Mouse (Mus musculus) intestine, embryonic 14.5 days (tissue): ENCODE results near the gene Zfp280d. TPM values are rescaled to one million over a fixed set of nuclear protein-coding genes. Genes with fewer than 3 reads are reported as not detected.

Experiments
- ATAC-seq: fragments of 200-750 bp; cut with Nextera tagmentation; replicated peaks from 2 replicates; pipeline ENCODE4 v1.8.0; 2017; ENCODE audit warnings: low read depth, moderate number of reproducible peaks, moderate TSS enrichment, moderate library complexity; ENCODE audit not compliant: low FRiP score, low TSS enrichment
- DNase-seq: peaks from one replicate; pipeline ENCODE4 v3.0.0-alpha.2; 2018; ENCODE audit warnings: low spot score
- H3K27ac ChIP-seq: fragments of 300-500 bp; sonication (generic); 2 replicates; pipeline ENCODE4 v1.5.1; 2014; ENCODE audit warnings: low read depth, mild to moderate bottlenecking, control low read depth
- H3K27me3 ChIP-seq: fragments of 300-500 bp; sonication (generic); replicated peaks from 2 replicates; pipeline ENCODE4 v1.6.1; 2014; ENCODE audit warnings: low read length, control low read depth; ENCODE audit not compliant: control insufficient read depth, insufficient read depth
- H3K36me3 ChIP-seq: fragments of 300-500 bp; sonication (generic); 2 replicates; pipeline ENCODE4 v1.6.1; 2014; ENCODE audit warnings: low read length, control low read depth; ENCODE audit not compliant: control insufficient read depth, insufficient read depth
- H3K4me1 ChIP-seq: fragments of 300-500 bp; sonication (generic); replicated peaks from 2 replicates; pipeline ENCODE4 v1.6.1; 2014; ENCODE audit warnings: low read length, control low read depth, mixed read lengths; ENCODE audit not compliant: control insufficient read depth, insufficient read depth
- H3K4me2 ChIP-seq: fragments of 300-500 bp; sonication (generic); 2 replicates; pipeline ENCODE4 v1.6.1; 2014; ENCODE audit warnings: low read length
- H3K4me3 ChIP-seq: fragments of 300-500 bp; sonication (generic); 2 replicates; pipeline ENCODE4 v1.5.1; 2014; ENCODE audit warnings: low read depth, low read length, control low read depth, mixed read lengths
- H3K9ac ChIP-seq: fragments of 300-500 bp; sonication (generic); 2 replicates; pipeline ENCODE4 v1.6.1; 2014; ENCODE audit warnings: mild to moderate bottlenecking, low read length
- H3K9me3 ChIP-seq: fragments of 300-500 bp; sonication (generic); 2 replicates; pipeline ENCODE4 v1.6.1; 2016; ENCODE audit warnings: low read length, control low read depth; ENCODE audit not compliant: control insufficient read depth
- WGBS: fragments of 180-500 bp; shearing (Covaris S2); extraction: QIAGEN DNeasy Blood & Tissue Kit; methylation state at CpG from one replicate; pipeline ENCODE4 v1.1.7; 2014; 5-methylcytosine and 5-hydroxymethylcytosine counted together
- polyA plus RNA-seq: library from polyadenylated mRNA; unstranded; fragments of >200 nt; fragmentation: Nextera tagmentation; extraction: Ambion mirVana; gene quantifications from 2 replicates; pipeline ENCODE4 v1.2.1, GENCODE M21; 2014

Zfp280d gene
- polyA plus RNA-seq, 1 experiment from 2014 or later, result 34.6 TPM

- peaks cover 47% of the 10 kb centered on the region for H3K36me3 ChIP-seq
- H3K4me2 ChIP-seq, result no peak overlapping the region
- H3K27me3 ChIP-seq, result no peaks in the 10 kb centered on the region
- H3K9me3 ChIP-seq, result no peaks in the 10 kb centered on the region
- H3K4me1 ChIP-seq, result no peaks in the 10 kb centered on the region
- no peak overlapping the region for H3K27ac ChIP-seq
- ATAC-seq (no peak), DNase-seq (no peak)
- 97% methylated on average over 2 of the region's 2 CpGs for WGBS
- H3K4me3 ChIP-seq, result no peak overlapping the region
- no peak overlapping the region for H3K9ac ChIP-seq
Observed at GRCm38 (mm10) chr9:72309765-72310164, 35.1 kb downstream of the Zfp280d start.

DNA sequence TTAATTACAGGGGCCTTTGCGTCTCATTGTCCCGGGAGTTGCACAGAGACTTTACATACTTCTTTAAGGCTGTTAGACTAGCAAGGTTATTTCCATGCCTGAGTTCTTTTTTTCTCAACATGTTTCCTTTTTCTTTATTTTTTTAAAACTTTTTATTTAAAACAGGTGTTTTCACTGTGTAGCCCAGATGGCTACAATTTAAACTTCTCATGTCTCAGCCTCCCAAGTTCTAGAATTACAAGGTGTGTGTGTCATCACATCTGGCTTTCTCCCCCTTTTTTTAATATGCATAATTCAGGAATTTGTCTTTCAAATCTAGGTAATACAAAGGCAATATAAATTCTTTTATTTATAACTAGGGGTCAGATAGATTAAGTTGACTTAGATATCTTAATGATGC is 58.6 kb downstream of the Zfp280d start:
- Histone ChIP-seq H3K4me2 (no peak overlapping the region), H3K27me3 (no peaks in the 10 kb centered on the region), H3K4me3 (no peak overlapping the region), H3K36me3 (peaks cover 59% of the 10 kb centered on the region), H3K9ac (no peak overlapping the region), H3K9me3 (no peaks in the 10 kb centered on the region), H3K27ac (no peak overlapping the region), H3K4me1 (no peaks in the 10 kb centered on the region)
- ATAC-seq, result no peak
- 99% methylated on average over 2 of the region's 2 CpGs for WGBS
- no peak for DNase-seq

- no peaks in the 10 kb centered on the region for H3K9me3 ChIP-seq
- WGBS, result 91% methylated on average over 2 of the region's 2 CpGs
- ATAC-seq (no peak), DNase-seq (no peak)
- H3K27ac ChIP-seq, result no peak overlapping the region
- peaks cover 68% of the 10 kb centered on the region for H3K36me3 ChIP-seq
- H3K4me1 ChIP-seq, result no peaks in the 10 kb centered on the region
- no peak overlapping the region for H3K4me3 ChIP-seq
- no peaks in the 10 kb centered on the region for H3K27me3 ChIP-seq
- no peak overlapping the region for H3K9ac ChIP-seq
- no peak overlapping the region for H3K4me2 ChIP-seq
Observed at GRCm38 (mm10) chr9:72336069-72336468, 61.4 kb downstream of the Zfp280d start.

- DNase-seq (no peak), ATAC-seq (no peak)
- Histone ChIP-seq H3K9ac (no peak overlapping the region), H3K27me3 (no peaks in the 10 kb centered on the region), H3K4me2 (no peak overlapping the region), H3K4me3 (no peak overlapping the region), H3K9me3 (no peaks in the 10 kb centered on the region), H3K4me1 (0 out of 2 replicates have a peak, but pooled peaks cover 6% of the 10 kb centered on the region), H3K36me3 (peaks cover 47% of the 10 kb centered on the region), H3K27ac (no peak overlapping the region)
- whole genome bisulfite sequencing, result 89% methylated on average over 2 of the region's 2 CpGs
Observed at GRCm38 (mm10) chr9:72339119-72339518, 64.5 kb downstream of the Zfp280d start.

- no peak for DNase-seq
- Histone ChIP-seq H3K36me3 (peaks cover 26% of the 10 kb centered on the region), H3K9ac (no peak overlapping the region), H3K4me2 (no peak overlapping the region), H3K4me1 (0 out of 2 replicates have a peak, but pooled peaks cover 6% of the 10 kb centered on the region), H3K9me3 (no peaks in the 10 kb centered on the region), H3K4me3 (no peak overlapping the region), H3K27ac (no peak overlapping the region), H3K27me3 (no peaks in the 10 kb centered on the region)
- ATAC-seq, result no peak
Observed at GRCm38 (mm10) chr9:72343844-72344243, 69.2 kb downstream of the Zfp280d start.

DNA sequence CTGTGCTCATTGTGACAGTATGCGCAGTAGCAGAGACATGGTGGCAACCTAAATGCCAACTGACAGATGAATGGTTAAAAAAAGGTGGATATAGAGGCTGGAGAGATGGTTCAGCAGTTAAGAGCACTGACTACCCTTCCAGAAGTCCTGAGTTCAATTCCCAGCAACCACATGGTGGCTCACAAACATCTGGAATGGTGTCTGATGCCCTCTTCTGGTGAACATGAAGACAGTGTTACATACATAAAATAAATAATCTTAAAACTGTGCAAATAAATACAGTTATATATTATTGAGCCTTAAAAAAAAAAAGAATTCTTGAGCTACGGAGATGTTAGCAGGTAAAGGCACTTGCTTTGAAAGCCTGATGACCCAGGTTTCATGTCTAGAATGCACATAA is 97.7 kb downstream of the Zfp280d start:
- Histone ChIP-seq H3K4me3 (no peak overlapping the region), H3K4me1 (no peaks in the 10 kb centered on the region), H3K9ac (no peak overlapping the region), H3K27ac (no peak overlapping the region), H3K9me3 (no peaks in the 10 kb centered on the region), H3K4me2 (no peak overlapping the region), H3K36me3 (no peaks in the 10 kb centered on the region), H3K27me3 (no peaks in the 10 kb centered on the region)
- 95% methylated on average over 2 of the region's 2 CpGs for WGBS
- no peak for ATAC-seq
- no peak for DNase-seq

GRCm38 (mm10) chr9:72374074-72374473 is 99.4 kb downstream of the Zfp280d start:
- no peaks in the 10 kb centered on the region for H3K4me1 ChIP-seq
- no peak overlapping the region for H3K9ac ChIP-seq
- WGBS, result 95% methylated on average over 3 of the region's 3 CpGs
- DNase-seq, result no peak
- no peak overlapping the region for H3K27ac ChIP-seq
- no peaks in the 10 kb centered on the region for H3K9me3 ChIP-seq
- no peak overlapping the region for H3K4me2 ChIP-seq
- H3K27me3 ChIP-seq, result no peaks in the 10 kb centered on the region
- H3K36me3 ChIP-seq, result no peaks in the 10 kb centered on the region
- H3K4me3 ChIP-seq, result no peak overlapping the region
- no peak for ATAC-seq

DNA sequence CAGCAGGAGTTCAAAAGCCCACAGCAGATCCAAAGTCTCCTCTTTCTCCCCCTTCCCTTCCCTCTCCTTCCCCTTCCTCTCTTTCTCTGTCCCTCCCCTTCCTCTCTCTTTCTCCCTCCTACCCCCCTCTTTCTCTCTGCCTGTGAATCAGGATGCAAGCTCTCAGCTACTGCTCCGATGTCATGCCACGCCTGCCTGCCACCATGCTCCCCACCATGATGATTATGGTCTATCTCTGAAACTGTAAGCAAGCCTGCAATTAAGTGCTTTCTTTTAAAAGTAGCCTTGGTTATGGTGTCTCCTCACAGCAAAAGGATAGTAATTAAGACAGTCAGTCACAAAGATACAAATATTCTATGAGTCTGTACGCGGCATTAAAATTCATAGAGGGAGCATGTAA is 100.3 kb downstream of the Zfp280d start:
- no peak for DNase-seq
- ATAC-seq, result no peak
- no peaks in the 10 kb centered on the region for H3K36me3 ChIP-seq
- H3K27me3 ChIP-seq, result no peaks in the 10 kb centered on the region
- H3K4me1 ChIP-seq, result no peaks in the 10 kb centered on the region
- no peak overlapping the region for H3K4me3 ChIP-seq
- no peaks in the 10 kb centered on the region for H3K9me3 ChIP-seq
- H3K27ac ChIP-seq, result no peak overlapping the region
- 72% methylated on average over 4 of the region's 4 CpGs for WGBS
- no peak overlapping the region for H3K4me2 ChIP-seq
- no peak overlapping the region for H3K9ac ChIP-seq

- H3K27me3 ChIP-seq, result no peaks in the 10 kb centered on the region
- 78% methylated on average over 3 of the region's 3 CpGs for WGBS
- no peak overlapping the region for H3K9ac ChIP-seq
- DNase-seq (no peak), ATAC-seq (no peak)
- H3K4me1 ChIP-seq, result no peaks in the 10 kb centered on the region
- no peak overlapping the region for H3K4me3 ChIP-seq
- no peaks in the 10 kb centered on the region for H3K9me3 ChIP-seq
- H3K4me2 ChIP-seq, result no peak overlapping the region
- H3K36me3 ChIP-seq, result no peaks in the 10 kb centered on the region
- H3K27ac ChIP-seq, result no peak overlapping the region
Observed at GRCm38 (mm10) chr9:72375639-72376038, 101.0 kb downstream of the Zfp280d start.
